Mouse (Mus musculus): ENCODE results near the gene Fut1.
"Not testable (repeated sequence)": the region's sequence is repeated elsewhere in the genome, so short reads cannot be mapped to it uniquely, and the experiment has no call there.

Gene Fut1

DNA sequence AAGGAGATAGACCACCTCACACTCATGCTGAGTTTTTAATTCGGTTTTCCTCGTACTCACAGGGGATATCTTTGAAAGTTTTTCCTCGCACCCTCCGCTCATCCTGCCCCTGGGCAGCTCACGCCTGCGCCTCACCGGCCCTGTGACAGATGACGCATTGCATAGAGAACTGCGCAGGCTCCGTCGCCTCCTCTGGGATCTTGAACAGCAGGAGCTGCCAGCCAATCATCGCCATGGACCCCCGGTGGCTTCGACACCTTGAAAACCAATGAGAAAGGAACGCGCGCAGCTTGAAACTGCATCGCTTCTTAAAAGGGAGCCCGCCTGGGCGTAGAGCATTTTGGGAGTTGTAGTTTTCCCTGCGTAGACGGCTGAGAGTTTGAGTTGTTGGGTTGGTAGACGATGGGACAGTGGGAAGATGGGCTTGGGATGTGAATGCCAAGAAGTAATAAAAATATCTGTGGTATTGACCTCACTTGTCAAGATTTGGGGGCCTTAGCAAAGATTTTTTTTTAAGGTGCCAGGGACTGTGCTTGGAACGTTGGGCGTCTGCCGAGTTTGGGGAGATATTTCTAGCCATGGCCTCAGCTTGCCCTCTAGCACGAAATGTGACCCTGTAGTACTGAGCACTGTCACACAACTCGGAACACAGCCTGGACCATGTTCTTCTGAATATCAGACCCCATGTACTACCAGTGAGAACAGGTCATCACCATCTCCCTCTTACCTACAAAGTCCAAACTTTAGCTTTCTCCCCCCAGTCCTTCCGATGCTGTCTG is 21.7 kb downstream of the Fut1 start:
- DNase-seq (ENCODE audit: low read depth, low spot score) = peak; percentile 98

DNA sequence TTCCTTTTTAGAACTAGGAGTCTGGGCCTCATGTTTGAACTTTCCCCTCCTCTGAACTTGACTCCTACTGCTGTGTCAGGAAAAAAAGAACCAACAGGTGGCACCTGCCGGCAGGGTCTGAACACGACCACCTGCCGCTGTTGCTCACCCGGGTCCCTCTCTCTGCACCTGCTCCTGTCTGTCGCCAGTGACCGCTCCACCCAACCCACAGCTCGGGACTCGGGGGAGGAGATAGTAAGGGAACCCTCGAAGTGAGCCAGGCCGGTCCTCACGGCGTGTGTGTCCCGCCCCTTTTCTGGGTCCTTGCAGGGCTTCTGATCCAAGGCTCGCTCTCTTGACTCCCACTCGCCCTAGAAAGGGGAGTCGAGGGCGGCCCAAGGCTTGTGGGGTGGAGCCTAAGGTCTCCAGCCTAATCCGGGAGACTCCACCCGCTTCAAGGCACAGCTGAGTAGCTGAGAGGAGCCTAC is 22.5 kb downstream of the Fut1 start, which contains the start of gene Mamstr:
Mamstr (plus strand) TSS at position 417 of the 467 bp plus-strand sequence.
- no peak for DNase-seq (ENCODE audit: low read depth, low spot score)

DNA sequence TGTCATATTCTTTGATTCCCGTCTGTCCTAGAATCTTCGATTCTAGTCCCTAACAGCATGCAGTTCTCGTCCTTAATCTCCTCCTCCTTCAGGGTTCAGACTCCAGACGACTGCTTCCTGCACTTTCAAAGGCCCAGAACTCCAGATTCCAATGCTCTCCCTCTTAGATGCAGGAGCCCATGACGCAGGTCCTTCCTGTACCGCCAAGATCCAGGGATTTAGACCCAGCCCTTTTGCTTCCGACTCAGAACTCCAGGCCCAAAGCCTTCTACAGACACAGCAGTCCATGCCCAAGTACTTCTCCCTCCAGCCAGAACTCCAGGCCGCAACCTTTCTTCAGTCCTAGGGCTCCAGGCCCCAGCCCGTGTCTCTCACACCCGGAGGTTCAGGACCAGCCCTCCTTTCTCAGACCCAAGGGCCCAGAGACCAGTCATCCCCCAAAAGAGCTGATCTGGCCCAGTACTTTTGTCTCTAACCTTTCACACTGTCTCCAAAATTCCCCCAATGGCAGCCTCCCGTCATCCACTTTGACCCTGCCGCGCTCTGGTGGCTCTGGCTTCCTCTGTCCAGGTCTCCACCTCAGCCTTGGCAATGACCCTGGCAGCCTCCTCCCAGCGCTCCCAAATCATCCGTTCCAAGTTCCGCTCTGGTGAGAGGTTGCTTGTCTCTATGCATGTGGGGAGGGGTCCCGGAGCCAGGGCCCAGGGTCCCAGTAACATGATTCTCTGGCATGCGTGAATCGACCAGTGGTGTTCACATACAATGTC is 23.3 kb downstream of the Fut1 start:
- DNase-seq (ENCODE audit: low read depth, low spot score) = no peak

DNA sequence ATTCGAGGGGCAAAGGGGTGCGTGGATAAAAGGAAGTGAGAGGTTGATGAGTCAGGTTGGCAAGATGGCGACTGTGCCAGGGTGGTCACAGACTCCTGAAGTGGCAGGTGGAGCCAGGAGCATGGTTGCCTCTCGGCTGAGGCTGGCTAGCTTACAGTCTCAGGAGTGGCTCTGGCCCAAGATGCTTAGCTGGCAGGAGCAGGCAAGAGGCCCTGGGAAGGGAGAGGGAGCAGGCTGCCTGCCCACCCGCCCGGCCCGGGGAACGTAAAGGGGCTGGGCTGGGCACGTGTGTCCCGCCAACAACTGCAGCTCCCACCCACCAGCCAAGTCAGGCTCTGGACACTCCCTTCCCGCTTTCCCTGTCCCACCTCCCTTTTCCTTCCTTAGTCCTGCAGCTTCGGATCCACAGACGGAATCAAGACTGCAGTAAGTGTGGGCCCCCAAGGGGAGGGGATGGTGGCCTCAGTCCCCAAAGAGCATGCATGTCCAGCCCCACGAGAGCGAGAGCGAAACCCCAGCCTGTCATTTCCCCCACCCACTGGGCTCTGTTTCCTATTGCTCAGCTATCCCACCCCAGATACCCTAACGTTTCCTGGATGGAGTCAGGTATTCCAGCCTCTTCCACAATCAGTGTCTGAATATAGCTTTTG is 24.4 kb downstream of the Fut1 start:
- no peak for DNase-seq (ENCODE audit: low read depth, low spot score)

DNA sequence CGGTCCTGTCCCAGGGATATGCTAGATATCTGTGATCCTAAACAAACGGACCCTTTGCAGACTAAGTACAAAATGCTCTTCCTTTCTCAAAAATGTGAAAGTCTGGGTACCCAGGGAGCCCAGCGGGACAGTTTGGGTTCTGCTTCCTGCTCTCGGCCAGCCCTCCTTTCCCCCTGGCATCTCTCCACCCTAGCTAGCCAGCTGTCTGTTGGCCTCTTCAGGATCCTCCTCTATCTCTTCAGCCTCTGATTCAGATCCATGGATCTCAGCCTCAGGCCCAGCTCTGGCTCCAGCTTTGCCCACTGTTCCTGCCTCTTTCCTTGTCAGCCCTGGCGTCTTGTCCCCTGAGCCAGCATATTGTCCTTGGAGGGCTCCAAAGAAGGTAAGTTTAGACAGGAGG is 25.0 kb downstream of the Fut1 start:
- no peak for DNase-seq (ENCODE audit: low read depth, low spot score)

DNA sequence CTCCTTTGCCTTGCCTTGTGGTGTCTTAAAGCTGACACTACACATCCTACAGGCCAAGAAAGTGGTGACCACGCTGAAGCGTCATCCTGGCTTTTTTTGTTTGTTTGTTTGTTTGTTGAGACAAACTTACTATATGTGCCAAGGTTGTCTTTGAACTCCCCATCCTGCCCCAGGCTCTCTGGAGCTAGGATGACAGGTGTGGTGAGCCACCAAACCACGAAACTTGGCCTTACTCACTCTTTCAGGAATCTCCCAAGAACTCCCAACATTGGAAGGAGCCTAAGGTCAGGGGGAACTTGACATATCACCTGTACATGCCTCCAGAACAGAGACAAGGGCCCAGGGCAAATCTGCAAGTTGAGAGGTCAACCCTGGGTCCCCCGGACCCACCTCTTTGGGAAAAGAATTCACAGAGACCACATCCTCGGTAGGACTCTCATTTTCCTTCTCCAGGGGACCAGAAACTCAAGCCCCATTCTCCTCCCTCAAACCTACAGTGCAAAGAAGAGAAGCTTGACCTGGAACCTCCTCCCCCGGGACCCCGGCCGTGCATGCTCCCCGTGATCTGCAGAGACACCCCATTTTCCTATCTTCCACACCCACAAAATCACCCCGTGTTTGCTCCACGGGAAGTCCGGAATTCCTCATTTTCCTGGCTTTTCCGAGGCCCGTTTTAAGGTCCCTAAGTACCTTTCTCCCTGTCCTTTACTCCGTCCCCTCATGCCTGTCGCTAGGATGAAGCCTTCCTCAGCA is 25.6 kb downstream of the Fut1 start:
- DNase-seq (ENCODE audit: low read depth, low spot score) = no peak

DNA sequence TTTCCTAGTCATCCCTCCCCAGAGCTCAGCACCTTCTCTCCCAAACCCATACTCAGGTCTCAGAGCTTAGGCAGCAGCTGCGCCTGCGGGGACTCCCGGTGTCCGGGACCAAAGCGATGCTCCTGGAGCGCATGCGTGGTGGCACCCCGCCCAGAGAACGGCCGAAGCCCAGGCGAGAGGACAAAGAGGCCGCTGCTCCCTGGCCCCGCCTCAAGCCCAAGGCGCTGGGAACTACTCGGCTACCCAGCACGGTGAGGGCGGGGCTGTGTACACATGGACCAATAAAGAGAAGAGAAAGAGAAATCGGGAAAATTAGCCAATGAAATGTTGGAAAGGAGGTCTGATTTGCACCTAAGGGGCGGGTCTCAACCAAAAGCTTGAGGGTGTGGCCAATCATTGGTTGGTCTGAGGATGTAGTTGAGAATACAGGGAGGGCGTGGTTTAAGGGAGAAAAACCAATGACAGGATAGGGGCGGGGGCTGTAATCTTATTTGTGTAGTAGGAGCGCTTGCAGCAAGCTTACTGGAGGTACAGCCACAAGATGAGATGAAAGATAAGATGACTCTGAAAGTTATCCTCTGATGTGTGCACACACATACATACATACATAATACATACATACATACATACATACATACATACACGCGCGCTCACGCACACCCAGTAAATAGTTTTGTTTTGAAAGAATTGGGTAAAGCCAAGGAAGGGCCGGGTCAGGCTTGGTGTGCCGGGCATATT is 26.5 kb downstream of the Fut1 start:
- DNase-seq (ENCODE audit: low read depth, low spot score) = peak; percentile 99

DNA sequence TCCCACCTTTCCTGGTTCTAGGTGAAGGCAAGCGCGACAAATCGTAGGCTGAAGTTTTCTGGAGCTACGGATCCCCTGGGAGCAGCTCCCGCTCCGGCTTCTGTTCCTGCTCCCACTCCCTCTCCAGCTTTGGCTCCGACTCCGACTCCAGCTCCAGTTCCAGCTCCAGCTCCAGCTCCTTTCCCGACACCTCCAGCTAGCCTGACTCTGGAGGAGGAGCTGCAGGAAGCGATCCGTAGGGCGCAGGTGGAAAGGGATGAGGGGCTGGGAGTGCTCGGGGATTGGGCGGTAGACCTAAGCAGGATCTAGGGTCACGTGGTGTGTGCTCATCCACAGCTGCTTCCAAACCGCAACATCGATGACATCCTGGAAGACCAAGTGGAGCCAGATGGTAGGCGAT is 27.1 kb downstream of the Fut1 start:
- DNase-seq (ENCODE audit: low read depth, low spot score) = peak; percentile 90

DNA sequence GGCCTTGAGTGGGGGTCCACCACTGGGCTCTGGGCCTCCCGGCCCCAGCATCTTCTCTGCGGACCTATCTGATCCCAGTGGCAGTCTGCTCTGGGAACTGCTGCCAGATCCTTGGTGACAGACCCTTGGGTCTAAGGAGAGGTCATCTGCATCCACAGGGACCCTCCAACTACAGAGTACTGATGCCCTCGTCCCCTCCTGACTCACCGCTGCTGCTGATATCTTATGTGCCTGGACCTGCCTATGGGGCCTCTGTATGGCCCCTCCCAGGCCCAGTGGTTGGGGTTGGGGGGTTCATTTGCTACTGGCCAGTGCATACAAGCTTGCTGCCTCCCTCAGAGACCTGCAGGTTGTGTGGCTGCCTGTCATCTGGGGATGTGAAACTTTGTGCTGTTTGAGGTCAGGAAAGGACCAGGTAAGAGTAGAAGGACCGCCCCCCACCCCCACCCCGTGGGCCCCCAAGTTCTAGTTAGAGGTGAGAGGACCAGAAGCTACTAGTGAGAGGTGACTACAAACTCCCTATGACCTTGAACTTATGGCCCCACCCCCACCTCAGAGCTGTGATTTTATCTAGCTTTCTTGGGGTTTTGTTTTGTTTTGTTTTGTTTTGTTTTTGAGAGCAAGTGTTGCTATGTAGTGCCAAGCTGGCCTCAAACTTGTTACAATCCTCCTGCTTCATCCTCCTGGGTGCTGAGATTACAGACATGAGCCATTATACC is 27.9 kb downstream of the Fut1 start:
- DNase-seq (ENCODE audit: low read depth, low spot score) = no peak

DNA sequence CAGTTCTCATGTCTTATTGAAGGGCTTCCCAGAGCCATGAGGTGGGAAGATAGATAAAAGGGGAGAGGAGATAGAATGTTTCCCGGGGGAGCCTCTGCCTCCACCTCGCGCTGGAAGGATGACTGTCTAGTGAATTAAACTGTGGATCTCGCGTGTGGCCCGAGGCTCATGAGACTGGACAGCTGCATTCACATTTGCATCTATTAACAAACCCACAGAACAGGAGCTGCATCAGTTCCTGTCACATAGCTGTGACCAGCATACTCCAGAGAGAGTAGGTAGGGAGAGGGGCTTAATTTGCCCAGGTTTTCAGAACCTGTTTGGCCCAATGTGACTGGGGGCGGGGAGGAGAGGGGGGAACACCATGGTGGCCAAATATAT is 28.5 kb downstream of the Fut1 start:
- DNase-seq (ENCODE audit: low read depth, low spot score) = no peak

DNA sequence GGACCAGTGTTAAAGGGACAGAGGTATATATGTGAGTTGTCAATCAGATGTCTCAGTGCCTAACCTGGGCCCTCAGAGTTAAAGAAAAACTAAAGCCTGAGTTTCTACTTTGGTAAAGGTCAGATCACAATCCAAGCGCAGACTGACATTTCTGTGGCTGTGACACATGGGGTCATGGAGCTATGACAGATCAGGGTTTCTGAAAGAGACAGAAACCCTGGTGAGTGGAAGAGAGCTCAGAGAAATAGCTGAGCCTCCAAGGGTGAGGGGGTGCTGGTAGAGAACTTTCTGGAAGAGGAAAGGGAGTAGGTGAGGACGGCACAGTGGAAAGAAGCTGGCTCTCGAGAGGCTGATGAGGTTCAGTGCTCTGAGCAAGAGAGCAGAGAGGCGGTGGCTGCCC is 29.6 kb downstream of the Fut1 start:
- DNase-seq (ENCODE audit: low read depth, low spot score) = no peak

DNA sequence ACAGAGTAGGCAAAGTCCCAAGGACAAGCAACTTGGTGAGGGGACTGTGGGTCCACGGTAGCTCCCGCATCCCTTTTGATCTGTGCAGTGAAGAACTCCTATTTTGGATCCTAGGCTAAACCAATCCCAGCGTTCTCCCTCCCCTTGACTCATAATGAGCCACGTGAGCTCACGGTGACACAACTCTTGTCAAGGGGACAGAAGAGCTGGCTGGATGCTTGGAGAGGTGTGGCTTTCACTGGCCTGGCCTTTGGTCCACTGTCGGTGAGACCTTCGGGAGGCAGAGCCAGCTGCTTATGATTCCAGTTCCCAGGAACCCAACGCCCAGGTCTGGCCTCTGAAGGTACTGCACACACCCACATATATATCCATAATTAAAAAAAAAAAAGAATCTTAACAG is 32.3 kb downstream of the Fut1 start:
- no peak for DNase-seq (ENCODE audit: low read depth, low spot score)

DNA sequence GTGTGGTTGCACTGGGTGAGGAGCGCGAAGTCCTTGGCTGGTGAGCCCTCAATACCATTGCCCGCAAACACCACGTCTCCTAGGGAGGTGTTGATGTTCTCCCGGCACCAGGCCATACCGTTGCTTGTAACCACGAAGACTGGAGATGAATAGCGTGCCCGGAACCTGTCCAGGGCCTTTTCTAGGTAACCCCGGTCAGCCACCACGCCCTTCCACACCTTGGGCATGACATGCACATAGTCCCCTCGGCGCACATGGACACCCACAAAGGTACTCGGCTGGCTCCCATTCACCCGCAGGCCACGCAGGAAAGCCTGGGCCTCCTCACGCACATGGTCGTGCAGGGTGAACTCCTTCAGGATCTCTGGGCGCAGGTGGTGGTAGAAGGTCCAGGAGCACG is 33.4 kb downstream of the Fut1 start:
- DNase-seq (ENCODE audit: low read depth, low spot score) = not testable (repeated sequence)

DNA sequence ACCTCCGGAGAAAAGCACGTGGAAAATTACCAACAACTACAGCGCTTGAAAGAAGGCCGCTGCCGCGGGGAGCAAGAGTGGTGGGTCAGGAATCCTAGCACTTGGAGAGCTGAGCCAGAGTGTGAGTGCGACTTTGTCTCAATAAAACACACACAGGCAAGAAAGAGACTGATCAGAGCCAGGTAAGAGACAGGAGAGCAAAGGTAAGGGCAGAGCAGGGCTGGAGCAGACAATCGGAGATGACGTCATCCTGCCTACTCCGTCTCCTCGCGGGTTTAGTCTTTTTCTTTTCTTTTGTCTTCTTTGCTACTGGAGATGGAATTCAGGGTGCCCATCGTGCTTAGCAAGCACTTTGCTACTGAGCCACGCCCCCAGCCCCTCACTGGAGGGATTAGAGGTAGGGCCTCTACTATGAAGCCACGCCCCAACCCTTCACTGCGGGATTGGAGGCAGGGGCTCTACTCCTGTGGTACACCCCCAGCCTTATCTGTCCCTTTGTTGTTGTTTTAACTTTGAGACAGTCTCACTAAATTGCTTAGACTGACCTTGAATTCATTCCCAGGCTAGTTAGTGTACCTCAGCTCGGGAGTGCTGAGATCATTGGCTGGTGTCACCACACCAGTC is 37.4 kb downstream of the Fut1 start:
- no peak for DNase-seq (ENCODE audit: low read depth, low spot score)

DNA sequence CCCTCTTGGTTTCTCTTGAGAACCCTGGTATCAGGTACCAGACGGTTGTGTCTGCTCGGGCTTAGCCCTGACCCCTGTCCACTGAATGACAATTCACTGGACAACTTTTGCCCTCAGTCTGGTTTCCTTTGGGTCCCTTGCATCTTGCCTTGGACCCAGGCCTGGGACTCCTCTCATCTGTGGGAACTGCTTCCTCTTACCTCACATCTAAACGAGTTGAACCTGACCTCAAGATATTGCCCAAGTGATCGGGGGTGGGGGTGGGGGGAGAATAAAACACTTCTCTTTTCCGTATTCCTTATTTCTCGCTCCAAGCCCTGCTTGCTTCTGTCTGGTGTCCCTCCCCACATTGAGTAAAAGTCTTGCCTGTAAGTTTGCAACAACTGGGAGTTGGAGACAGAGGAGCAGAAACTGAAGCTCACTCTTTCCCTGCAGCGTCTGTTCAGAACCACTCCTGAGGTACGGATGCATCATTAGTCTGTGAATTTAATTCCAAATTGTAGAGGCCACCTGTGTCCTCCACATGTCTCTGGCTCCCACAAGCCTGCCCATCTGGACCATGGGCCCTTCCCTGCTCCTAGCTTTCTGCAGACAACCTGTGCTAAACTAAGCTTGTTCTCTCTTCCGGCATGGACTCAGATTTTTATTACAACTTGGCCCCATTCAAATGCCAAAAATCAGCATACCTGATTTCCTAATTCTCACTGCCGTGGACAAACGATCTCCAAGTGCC is 43.8 kb downstream of the Fut1 start:
- DNase-seq (ENCODE audit: low read depth, low spot score) = no peak

DNA sequence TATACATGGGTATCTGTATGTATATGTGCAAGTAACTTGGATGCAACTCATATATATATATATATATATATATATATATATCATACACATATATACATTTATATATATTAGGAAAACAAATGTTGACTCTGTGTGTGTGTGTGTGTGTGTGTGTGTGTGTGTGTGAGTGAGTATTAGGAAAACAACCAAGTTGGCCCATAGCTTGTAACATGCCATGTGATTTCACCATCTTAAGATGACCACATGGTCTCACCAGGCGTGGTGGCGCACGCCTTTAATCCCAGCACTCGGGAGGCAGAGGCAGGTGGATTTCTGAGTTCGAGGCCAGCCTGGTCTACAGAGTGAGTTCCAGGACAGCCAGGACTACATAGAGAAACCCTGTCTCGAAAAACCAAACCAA is 44.6 kb downstream of the Fut1 start:
- DNase-seq (ENCODE audit: low read depth, low spot score) = not testable (repeated sequence)

DNA sequence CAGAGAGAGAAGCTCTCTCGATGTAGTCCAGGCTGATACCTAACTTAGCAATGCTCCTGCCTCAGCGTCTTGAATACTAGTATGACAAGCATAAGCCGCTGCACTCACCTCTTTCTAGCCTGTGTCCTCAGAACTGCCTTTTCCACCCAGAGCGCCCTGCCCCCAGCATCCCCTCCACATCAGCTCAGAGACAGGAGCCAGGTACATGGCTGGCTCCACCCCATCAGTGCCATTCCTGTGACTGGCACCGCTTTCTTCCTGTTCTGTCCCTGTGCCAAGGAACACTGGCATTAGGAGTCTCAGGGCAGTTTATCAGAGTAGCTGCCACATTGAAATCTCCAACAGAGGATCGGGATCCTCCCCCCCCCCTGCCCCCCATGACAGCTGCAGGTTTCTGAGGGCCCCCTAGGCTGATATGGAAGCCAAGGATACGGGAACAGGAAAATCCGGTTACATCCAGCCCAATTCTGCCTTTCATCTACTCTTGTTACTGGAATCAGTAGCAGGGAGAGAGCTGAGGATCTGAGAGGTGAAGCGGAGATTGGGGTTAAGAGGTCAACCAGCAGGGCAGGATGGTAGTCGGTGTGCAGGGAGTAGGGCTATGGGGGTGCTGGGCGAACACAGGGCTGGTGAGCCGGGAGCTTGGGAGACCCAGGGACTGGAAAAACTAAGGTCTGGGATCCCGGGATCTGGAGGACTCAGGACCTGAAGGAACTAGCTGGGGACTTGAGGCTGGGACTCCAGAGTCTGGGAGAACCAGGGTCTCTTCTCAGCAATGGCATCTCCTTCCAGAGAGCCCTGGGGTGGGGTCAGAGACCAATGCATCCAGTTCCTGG is 48.4 kb downstream of the Fut1 start:
- DNase-seq (ENCODE audit: low read depth, low spot score) = no peak

DNA sequence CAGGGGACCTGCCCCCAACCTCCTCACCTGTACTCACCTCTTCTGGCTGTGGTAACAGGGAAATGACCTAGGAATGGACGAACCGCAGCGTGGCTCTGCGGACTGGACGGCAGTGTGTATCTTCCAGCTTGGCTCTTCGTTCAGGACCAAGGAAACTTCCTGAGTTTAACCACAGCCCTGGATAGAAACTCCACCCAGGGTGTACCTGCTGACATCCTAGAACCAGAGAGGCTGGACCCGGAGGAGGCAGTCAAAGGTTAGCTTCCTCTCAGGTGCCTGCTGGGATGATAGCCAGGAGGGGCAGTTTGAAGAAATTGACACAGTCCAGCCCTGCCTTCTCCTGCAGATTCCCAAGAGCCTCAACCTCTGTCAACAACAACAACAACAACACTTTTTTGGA is 49.1 kb downstream of the Fut1 start, which contains the start of gene Fut2:
Fut2 (minus strand) TSS at position 234 of the 400 bp plus-strand sequence.
- DNase-seq (ENCODE audit: low read depth, low spot score) = no peak

Data from telencephalon, adult 2 months (tissue).